Mouse (Mus musculus): ENCODE measurements around the gene Gm20388.

DNA sequence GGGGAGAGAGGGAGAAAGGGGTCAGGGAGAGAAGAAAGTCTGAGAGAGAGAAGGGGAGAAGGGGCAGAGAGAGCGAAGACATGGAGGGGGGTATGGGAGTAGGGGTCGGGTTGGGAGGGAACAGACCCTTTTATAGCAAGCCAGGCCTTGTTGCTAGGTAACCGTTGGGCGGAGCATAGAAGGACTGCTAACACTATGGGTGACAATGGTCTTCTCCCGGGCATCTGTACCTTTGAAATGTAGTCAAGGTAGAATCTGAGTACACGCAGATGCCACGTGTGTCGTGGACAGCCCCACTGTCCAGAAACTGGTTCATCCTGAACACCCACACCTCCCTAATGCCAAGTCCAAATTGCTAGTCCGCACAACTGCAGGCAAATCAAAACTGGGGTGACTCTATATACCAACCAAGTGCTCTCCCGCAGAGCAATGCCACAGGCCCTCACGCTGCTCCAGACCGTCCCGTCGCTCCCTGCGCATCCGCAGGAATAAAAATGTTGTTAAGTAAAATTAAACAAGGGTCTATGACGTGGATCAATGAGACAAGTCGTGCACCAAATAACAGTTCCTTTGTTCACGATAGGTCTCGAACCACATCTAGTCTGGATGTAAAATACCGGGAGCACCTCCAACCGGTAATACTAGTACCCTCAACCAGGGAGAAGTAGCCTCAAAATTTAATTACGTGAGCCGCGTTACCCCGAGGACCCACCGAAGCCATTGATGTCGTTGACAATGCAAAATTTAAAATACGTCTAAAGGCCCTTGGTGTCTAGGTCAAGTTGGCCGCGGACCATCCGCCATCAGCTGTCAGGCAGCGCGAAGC is 3566.5 kb downstream of the Gm20388 start:
- TF ChIP-seq POLR2A (IDR thresholded peaks at IDR 0.05; ENCODE audit: borderline replicate concordance, extremely low read depth, insufficient read depth, insufficient read length, poor library complexity, severe bottlenecking), result no peak
- no peak for TF ChIP-seq CTCF (IDR thresholded peaks at IDR 0.05; ENCODE audit: borderline replicate concordance, extremely low read depth, insufficient read depth, insufficient read length)

All from brain, embryonic 14.5 days (tissue).